Mouse (Mus musculus) lung, postnatal 0 days (tissue): Measurements from ENCODE around the gene Nudt15.

ENCODE experiments used
- CTCF ChIP-seq: IDR thresholded peaks from 2 replicates; pipeline ENCODE4 v1.5.1; 2016; ENCODE audit warnings: antibody characterized with exemption, mild to moderate bottlenecking
- EP300 ChIP-seq: IDR thresholded peaks from 2 replicates; pipeline ENCODE4 v1.6.1; 2016; ENCODE audit warnings: antibody characterized with exemption, mild to moderate bottlenecking, control low read depth

DNA sequence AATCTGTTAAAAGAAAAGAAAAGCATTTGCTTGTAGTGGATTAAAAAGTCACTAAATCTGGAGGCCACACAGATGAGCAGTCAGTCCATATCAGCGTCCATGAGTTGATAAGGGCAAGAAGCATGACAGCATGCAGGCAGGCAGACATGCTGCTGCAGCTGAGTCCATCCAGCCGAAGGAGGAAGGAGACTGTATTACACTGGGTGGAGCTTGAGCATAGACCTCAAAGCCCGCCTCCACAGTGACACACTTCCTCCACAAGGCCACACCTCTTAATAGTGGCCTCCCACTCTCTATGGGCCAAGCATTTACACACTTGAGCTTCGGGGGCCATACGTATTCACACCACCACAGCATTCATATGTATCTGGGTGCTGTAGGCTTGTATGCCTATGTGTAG is 26.0 kb upstream of the Nudt15 start:
- no peak for TF ChIP-seq CTCF
- no peak for TF ChIP-seq EP300
